Mouse (Mus musculus) layer of hippocampus, postnatal 36 days (tissue): ENCODE measurements around the gene Efcab5. TPM values are rescaled to one million over a fixed set of nuclear protein-coding genes. Genes with fewer than 3 reads are reported as not detected.
A peak's percentile ranks its signal among the peaks of the same experiment; 100 is the strongest.
"Not testable (repeated sequence)": the region's sequence is repeated elsewhere in the genome, so short reads cannot be mapped to it uniquely, and the experiment has no call there.

ENCODE experiments used
- DNase-seq, 2 experiments: peaks; one replicate each; pipeline ENCODE4 v3.0.0; 2022
- microRNA-seq, 2 experiments: library from miRNA; unstranded; fragments of <30 nt; microRNA quantifications; one replicate each; pipeline ENCODE4 v1.2.0; 2021
- total RNA-seq, 2 experiments: library from RNA; stranded (reverse); gene quantifications; 2 replicates each; pipeline ENCODE4 v1.2.3; 2021

Gene Efcab5
- total RNA-seq, 2 experiments from 2014 or later = 4.3 to 4.5 TPM

DNA sequence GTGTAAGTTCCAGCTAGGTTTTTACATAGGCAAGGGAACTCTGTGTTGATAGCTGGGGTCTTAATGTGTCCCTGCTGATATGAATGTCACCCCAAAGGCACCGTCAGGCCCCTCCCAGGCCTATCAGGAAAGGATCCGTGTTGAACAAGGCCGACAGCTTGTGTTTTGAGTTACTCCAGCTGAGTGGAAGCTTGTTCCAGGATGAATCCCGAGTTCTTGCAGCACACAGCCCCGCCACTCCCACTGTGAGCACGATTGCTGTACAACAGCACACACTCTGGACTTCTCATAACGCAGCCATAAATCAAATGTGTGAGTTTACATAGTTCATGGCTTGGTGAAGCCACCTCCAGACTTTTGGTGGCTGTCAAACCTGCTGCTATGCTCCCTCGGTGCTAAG is 94.6 kb downstream of the Efcab5 start:
- DNase-seq = no peak

DNA sequence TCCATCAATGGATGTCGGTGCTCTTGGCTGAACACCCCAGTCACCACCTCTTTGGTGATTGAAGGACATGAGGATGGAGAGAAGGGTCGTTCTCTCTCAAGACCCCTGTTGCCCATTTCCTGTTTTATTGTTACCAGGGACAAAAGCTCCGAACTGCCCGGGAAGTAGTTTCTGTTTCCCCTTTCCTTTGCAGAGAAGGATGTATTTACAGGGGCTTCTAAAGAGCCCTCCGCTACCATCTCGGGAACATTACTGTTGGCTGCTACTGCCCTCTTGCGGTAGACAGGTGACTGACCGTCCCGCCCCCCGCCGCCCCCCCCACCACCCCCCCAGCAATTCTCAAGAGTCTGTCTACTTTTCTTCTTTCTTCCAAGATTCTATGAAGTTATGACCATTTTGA is 95.6 kb downstream of the Efcab5 start:
- DNase-seq = peak in 1 of 2 experiments; percentile 13

DNA sequence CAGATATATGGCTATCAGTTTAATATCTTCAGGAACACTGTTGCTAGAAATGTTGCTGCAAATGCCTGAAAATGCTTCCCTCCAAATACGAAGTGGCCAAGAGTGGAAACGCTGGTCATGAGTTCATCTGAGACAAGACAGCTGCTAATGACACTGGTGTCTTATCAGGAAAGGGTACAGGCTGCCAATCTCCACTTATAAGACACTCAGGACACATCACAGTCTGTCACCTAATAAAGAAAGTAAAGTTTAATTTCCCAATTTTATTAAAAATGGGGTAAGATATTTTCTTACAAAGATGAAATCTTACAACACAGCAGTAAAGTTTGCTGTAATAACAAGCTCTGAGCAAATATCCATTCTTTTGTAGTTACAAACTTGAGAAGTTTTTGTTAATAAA is 99.6 kb downstream of the Efcab5 start:
- no peak for DNase-seq

GRCm38 (mm10) chr11:77087004-77087403 is 101.8 kb downstream of the Efcab5 start:
- DNase-seq = no peak

DNA sequence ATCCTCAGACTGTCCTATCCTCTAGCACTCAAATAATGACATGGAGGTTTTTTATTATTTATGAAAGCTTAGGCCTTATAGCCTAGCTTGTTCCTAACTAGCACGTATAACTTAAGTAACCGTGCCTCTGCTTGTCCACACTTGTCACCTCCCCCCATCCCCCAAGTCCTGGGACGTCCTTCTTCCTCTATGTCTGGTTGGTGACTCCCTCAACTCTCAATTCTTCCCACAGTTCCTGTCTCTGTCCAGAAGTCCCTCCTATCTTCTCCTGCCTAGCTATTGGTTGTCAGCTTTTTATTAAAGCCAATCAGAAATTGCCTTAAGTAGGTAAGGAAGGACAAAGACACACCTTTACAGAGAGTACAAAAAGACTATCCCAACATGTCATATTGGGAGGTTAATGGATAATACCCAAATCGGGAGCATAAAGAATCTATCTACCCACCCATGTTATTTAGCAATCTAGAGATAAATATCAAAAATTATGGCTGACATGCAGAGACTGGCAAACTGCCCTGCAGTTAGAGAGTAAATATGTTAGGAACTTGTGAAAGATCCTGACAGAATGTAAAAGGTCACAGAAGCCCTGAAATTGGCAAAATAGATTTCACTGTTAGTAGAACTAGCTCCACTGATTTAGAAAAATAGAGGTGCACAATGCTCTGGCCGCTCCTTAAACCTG is 104.6 kb downstream of the Efcab5 start:
- DNase-seq = no peak

DNA sequence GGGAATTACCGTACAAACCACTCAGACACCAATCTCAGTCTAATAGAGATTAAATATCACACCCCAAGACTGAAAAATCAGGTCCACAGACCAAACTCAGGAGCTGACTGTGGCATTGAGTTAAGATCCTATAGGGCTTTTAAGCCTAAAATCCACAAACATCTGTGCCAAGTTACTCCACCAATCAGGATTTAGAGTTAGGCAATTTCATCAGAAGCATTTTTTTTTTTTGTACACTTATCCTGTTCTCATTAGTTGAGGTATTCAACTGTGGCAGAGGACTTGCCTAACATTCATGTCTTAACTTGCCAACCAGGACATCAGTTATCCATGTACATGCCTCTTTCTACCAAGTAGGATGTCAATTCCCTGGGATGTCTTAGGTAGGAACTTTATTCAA is 109.4 kb downstream of the Efcab5 start:
- DNase-seq = no peak

DNA sequence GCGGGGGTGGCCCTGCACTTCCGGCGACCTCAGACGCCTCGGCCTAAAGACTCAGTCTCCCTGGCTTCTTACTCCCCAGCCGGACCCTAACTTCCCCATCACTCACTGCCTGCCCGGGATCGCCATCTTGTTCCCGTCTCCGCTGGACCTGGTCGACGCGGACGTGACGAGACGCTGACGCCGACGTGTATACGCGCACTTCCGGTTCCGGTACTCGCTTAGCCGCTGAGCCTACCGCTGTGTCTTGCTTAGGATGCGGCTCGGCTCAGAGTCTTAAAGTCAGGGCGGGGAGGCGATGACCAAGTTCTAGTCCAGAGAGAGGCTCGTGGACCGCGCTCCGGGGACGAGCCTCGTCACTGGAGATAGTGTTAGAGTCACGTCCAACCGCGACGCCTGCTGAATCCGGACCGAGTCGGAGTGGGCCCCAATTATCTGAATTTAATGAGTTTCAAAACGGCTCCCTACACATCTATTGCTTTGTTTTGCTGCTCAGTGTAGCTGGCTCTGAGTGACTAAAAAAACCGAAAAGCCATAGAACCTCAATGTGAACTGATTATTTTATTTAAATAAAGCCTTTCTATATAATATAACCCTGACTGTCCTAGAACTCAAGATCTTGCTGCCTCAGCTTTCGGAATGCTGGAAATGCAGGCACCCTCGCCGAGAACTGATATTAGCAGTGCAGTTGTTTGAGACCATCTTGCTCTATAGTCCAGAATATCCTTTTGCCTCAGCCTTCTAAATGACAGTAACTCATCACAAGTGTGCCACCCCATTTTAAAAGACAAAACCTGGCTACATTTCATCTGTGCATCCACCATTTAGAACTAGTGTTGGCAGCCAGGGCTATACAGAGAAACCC is 110.3 kb downstream of the Efcab5 start, which contains the start of gene Nsrp1:
Gene Nsrp1, minus strand, starts transcription at position 163 of the 862 bp plus-strand sequence.
- DNase-seq = peak; percentile 92 to 93

DNA sequence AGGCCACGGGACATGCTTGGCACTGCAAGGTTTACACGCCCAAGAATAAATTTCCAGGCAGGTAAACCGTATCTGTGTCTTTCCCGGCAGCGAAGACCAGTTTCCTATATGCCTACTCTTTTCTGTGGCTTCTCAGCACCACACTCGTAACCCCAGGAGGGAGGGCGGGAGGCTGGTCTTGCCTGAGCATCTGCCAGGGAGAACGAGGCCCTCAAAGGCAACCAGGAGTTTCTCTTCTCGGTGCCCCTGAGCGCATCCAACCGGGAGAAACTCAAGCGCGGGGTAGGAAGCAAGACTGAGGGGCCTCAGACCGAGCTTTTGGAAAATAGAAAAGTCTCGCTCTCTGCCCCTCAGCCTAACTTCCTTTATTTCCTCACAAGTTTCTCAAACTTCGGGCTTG is 111.0 kb downstream of the Efcab5 start:
- DNase-seq = peak in 1 of 2 experiments; percentile 10

DNA sequence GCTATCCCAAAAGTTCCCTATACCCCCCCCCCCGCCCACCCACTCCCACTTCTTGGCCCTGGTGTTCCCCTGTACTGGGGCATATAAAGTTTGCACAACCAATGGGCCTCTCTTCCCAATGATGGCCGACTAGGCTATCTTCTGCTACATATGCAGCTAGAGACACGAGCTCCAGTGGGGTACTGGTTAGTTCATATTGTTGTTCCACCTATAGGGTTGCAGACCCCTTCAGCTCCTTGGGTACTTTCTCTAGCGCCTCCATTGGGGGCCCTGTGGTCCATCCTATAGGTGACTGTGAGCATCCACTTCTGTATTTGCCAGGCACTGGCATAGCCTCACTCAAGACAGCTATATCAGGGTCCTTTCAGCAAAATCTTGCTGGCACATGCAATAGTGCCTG is 111.4 kb downstream of the Efcab5 start:
- not testable (repeated sequence) for DNase-seq

- DNase-seq = no peak
These were observed 118.0 kb downstream of the Efcab5 start for GRCm38 (mm10) chr11:77070721-77071120.

DNA sequence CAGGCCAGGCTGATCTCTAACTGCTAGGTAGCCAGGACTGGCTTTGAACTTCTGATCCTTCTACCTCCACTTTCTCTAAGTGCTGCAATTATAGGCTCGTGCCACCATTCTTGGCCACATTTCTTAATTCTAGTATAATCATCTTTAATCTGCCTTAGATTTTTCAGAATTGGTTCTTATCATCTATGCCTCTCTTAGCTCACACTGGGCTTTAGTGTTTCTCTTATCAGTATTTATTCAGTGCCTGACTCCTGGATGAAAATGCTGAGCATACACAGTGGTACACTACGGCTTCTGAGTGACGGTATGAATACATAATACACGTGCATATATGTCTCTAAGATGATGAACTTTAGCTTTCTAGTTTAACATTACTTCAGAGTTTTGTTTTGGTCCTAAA is 119.9 kb downstream of the Efcab5 start:
- no peak for DNase-seq

GRCm38 (mm10) chr11:77063406-77063805 is 125.4 kb downstream of the Efcab5 start:
- DNase-seq = no peak

GRCm38 (mm10) chr11:77061951-77062350 is 126.8 kb downstream of the Efcab5 start:
- DNase-seq = no peak

DNA sequence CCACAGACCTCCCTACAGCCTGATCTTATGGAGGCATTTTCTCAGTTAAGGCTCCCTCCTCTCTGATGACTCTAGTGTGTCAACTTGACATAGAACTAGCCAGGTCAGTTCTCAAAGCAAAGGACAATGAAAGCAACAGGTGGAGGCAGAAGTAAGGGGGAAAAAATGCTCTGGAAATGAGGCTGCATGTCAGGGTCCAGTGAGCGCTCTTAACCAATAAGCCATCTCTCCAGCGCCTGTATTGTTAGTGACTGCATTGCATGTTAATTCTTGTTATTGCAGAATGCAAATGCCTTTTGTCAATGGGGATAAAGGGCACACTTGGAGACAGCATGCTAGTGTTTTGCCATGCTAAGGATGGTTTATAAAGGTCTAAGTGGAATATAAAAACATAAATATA is 146.0 kb downstream of the Efcab5 start:
- no peak for DNase-seq

DNA sequence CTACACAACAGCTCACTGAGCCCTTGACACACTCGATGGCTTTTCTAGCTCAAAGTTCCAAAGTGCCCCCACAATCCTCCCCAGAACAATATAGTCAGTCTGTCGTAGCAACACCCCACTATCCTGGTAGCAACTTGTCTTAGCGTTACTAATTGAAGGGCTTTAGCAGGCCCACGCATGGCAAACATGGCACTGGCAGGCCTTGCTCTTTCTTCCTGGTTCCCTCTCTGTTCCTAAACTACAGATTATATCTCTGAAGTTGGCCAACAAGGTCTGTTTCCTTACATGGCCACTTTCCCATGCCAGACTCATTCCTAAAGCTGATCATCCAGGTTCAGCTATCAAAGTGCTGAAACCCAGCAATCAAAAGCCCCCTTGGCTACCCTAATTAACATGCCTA is 146.9 kb downstream of the Efcab5 start:
- no peak for DNase-seq

Small RNA genes within 50 kb of the gene (microRNA-seq; reads per million reads assigned to microRNA genes)
- 1,016 to 5,757 reads per million in 2 experiments for gene Mir423

Other genes with a start within 250 kb of the Efcab5 start
- gene Slc6a4, start 190.4 kb downstream of the Efcab5 start, total RNA-seq = not detected
- 10 to 100 TPM; 16.3 to 17.8 TPM for gene Nsrp1, start 110.5 kb downstream of the Efcab5 start, total RNA-seq
- 10 to 100 TPM; 34.2 to 39.7 TPM for gene Ssh2, start 27.3 kb upstream of the Efcab5 start, total RNA-seq